Mouse (Mus musculus): Measurements from ENCODE around the gene Gpatch1. TPM values are rescaled to one million over a fixed set of nuclear protein-coding genes. Genes with fewer than 3 reads are reported as not detected.
"Not testable (repeated sequence)": the region's sequence is repeated elsewhere in the genome, so short reads cannot be mapped to it uniquely, and the experiment has no call there.

The Gpatch1 gene
- total RNA-seq, 1 experiment = 11.0 TPM

GRCm38 (mm10) chr7:35258294-35258693 lies 59.9 kb downstream of the Gpatch1 start:
- TF ChIP-seq HCFC1 (IDR thresholded peaks at IDR 0.05; ENCODE audit: borderline replicate concordance, insufficient read depth, low read length) (no peak), ZC3H11A (IDR thresholded peaks at IDR 0.05; ENCODE audit: borderline replicate concordance, low read depth, low read length) (no peak), CHD2 (IDR thresholded peaks at IDR 0.05; ENCODE audit: low read depth, low read length) (no peak), MAFK (IDR thresholded peaks at IDR 0.05; ENCODE audit: insufficient read depth, low read depth, low read length) (no peak), ZNF384 (IDR thresholded peaks at IDR 0.05; ENCODE audit: low read depth, low read length) (no peak)
- Histone ChIP-seq H3K27ac (ENCODE audit: insufficient read depth, low read depth, low read length, poor library complexity, severe bottlenecking) (no peak overlapping the region), H3K36me3 (ENCODE audit: control insufficient read depth, insufficient read depth, low read length, poor library complexity, severe bottlenecking) (no peaks in the 10 kb centered on the region), H3K9ac (ENCODE audit: insufficient read depth, low read depth, low read length, poor library complexity, severe bottlenecking) (no peak overlapping the region), H3K4me3 (ENCODE audit: insufficient read depth in 1 of 2, low read depth in 1 of 2, low read length in 2 of 2, poor library complexity in 1 of 2, severe bottlenecking in 1 of 2) (no peak overlapping the region), H3K9me3 (ENCODE audit: control insufficient read depth, insufficient read depth, low read depth, low read length) (no peaks in the 10 kb centered on the region), H3K4me1 (ENCODE audit: control insufficient read depth in 2 of 2, insufficient read depth in 2 of 2, low read length in 2 of 2, poor library complexity in 1 of 2) (no peaks in the 10 kb centered on the region)
- DNase-seq (ENCODE audit: low read depth, low spot score) = no peak
- in situ Hi-C loops (cut with MboI; ENCODE audit: low sequenced_read_pairs in 2 of 2, unreplicated experiment in 2 of 2) = no loop called here

- no peaks in the 10 kb centered on the region for H3K36me3 ChIP-seq (ENCODE audit: control insufficient read depth, insufficient read depth, low read length, poor library complexity, severe bottlenecking)
- peak overlapping the region; percentile 39 to 41; a peak in 3 of 4 replicates for H3K4me3 ChIP-seq (ENCODE audit: insufficient read depth in 1 of 2, low read depth in 1 of 2, low read length in 2 of 2, poor library complexity in 1 of 2, severe bottlenecking in 1 of 2)
- H3K9ac ChIP-seq (ENCODE audit: insufficient read depth, low read depth, low read length, poor library complexity, severe bottlenecking) = 0 out of 2 replicates have a peak overlapping the region, but pooled peaks have one; percentile 10
- H3K4me1 ChIP-seq (ENCODE audit: control insufficient read depth in 2 of 2, insufficient read depth in 2 of 2, low read length in 2 of 2, poor library complexity in 1 of 2) = peaks cover 0 to 5% of the 10 kb centered on the region in 2 experiments; a peak in 1 of 4 replicates
- no peaks in the 10 kb centered on the region for H3K9me3 ChIP-seq (ENCODE audit: control insufficient read depth, insufficient read depth, low read depth, low read length)
- no peak overlapping the region for H3K27ac ChIP-seq (ENCODE audit: insufficient read depth, low read depth, low read length, poor library complexity, severe bottlenecking)
- peak; percentile 30 for DNase-seq (ENCODE audit: low read depth, low spot score)
- no peak for TF ChIP-seq MAFK (IDR thresholded peaks at IDR 0.05; ENCODE audit: insufficient read depth, low read depth, low read length)
- no peak for TF ChIP-seq ZC3H11A (IDR thresholded peaks at IDR 0.05; ENCODE audit: borderline replicate concordance, low read depth, low read length)
- no peak for TF ChIP-seq ZNF384 (IDR thresholded peaks at IDR 0.05; ENCODE audit: low read depth, low read length)
- no peak for TF ChIP-seq HCFC1 (IDR thresholded peaks at IDR 0.05; ENCODE audit: borderline replicate concordance, insufficient read depth, low read length)
- TF ChIP-seq CHD2 (IDR thresholded peaks at IDR 0.05; ENCODE audit: low read depth, low read length) = no peak
- in situ Hi-C loops (cut with MboI; ENCODE audit: low sequenced_read_pairs in 2 of 2, unreplicated experiment in 2 of 2) = no loop called here
Measured at GRCm38 (mm10) chr7:35252041-35252558, 66.1 kb downstream of the Gpatch1 start.

GRCm38 (mm10) chr7:35237935-35238334 lies 80.3 kb downstream of the Gpatch1 start:
- in situ Hi-C loops (cut with MboI; ENCODE audit: low sequenced_read_pairs in 2 of 2, unreplicated experiment in 2 of 2); H3K4me1 ChIP-seq (ENCODE audit: control insufficient read depth in 2 of 2, insufficient read depth in 2 of 2, low read length in 2 of 2, poor library complexity in 1 of 2); H3K27ac ChIP-seq (ENCODE audit: insufficient read depth, low read depth, low read length, poor library complexity, severe bottlenecking); DNase-seq (ENCODE audit: low read depth, low spot score); H3K4me3 ChIP-seq (ENCODE audit: insufficient read depth in 1 of 2, low read depth in 1 of 2, low read length in 2 of 2, poor library complexity in 1 of 2, severe bottlenecking in 1 of 2); H3K36me3 ChIP-seq (ENCODE audit: control insufficient read depth, insufficient read depth, low read length, poor library complexity, severe bottlenecking); H3K9me3 ChIP-seq (ENCODE audit: control insufficient read depth, insufficient read depth, low read depth, low read length); H3K9ac ChIP-seq (ENCODE audit: insufficient read depth, low read depth, low read length, poor library complexity, severe bottlenecking): not testable (repeated sequence)

GRCm38 (mm10) chr7:35235308-35235707 lies 82.9 kb downstream of the Gpatch1 start:
- Histone ChIP-seq H3K36me3 (ENCODE audit: control insufficient read depth, insufficient read depth, low read length, poor library complexity, severe bottlenecking) (no peaks in the 10 kb centered on the region), H3K9me3 (ENCODE audit: control insufficient read depth, insufficient read depth, low read depth, low read length) (no peaks in the 10 kb centered on the region), H3K27ac (ENCODE audit: insufficient read depth, low read depth, low read length, poor library complexity, severe bottlenecking) (no peak overlapping the region), H3K9ac (ENCODE audit: insufficient read depth, low read depth, low read length, poor library complexity, severe bottlenecking) (peak overlapping the region; percentile 88; the same call in 1 of the 2 replicates), H3K4me1 (ENCODE audit: control insufficient read depth in 2 of 2, insufficient read depth in 2 of 2, low read length in 2 of 2, poor library complexity in 1 of 2) (peaks cover 0 to 4% of the 10 kb centered on the region in 2 experiments; a peak in 1 of 4 replicates), H3K4me3 (ENCODE audit: insufficient read depth in 1 of 2, low read depth in 1 of 2, low read length in 2 of 2, poor library complexity in 1 of 2, severe bottlenecking in 1 of 2) (peak overlapping the region; percentile 71 to 85)
- in situ Hi-C loops (cut with MboI; ENCODE audit: low sequenced_read_pairs in 2 of 2, unreplicated experiment in 2 of 2) = no loop called here
- peak; percentile 53 for DNase-seq (ENCODE audit: low read depth, low spot score)
- TF ChIP-seq MAFK (IDR thresholded peaks at IDR 0.05; ENCODE audit: insufficient read depth, low read depth, low read length) = no peak

All from ES-E14 (cell line).